Mouse (Mus musculus) liver, postnatal 0 days (tissue): ENCODE results near the gene Tmtc1. TPM values are rescaled to one million over a fixed set of nuclear protein-coding genes. Genes with fewer than 3 reads are reported as not detected.

Experiments
- ATAC-seq: fragments of 200-750 bp; cut with Nextera tagmentation; 2 replicates; pipeline ENCODE4 v1.8.0; 2017; ENCODE audit warnings: mild to moderate bottlenecking, moderate library complexity
- DNase-seq: peaks from one replicate; pipeline ENCODE4 v3.0.0-alpha.2; 2016
- H3K27ac ChIP-seq: fragments of 300-500 bp; sonication (generic); 2 replicates; pipeline ENCODE4 v1.5.1; 2014; ENCODE audit warnings: antibody characterized with exemption, moderate library complexity, mild to moderate bottlenecking, low read depth
- H3K27me3 ChIP-seq: fragments of 300-500 bp; sonication (generic); 2 replicates; pipeline ENCODE4 v1.6.1; 2014; ENCODE audit warnings: low read length, control low read depth, mixed read lengths; ENCODE audit not compliant: insufficient read depth
- H3K36me3 ChIP-seq: fragments of 300-500 bp; sonication (generic); replicated peaks from 2 replicates; pipeline ENCODE4 v1.6.1; 2014; ENCODE audit warnings: mild to moderate bottlenecking, control low read depth, low read length, moderate library complexity, mixed read lengths; ENCODE audit not compliant: insufficient read depth
- H3K4me1 ChIP-seq: fragments of 300-500 bp; sonication (generic); 2 replicates; pipeline ENCODE4 v1.6.1; 2014; ENCODE audit warnings: antibody characterized with exemption, mild to moderate bottlenecking, control low read depth; ENCODE audit not compliant: insufficient read depth
- H3K4me2 ChIP-seq: fragments of 300-500 bp; sonication (generic); 2 replicates; pipeline ENCODE4 v1.6.1; 2014; ENCODE audit warnings: low read depth, mild to moderate bottlenecking, low read length, moderate library complexity, mixed read lengths
- H3K4me3 ChIP-seq: fragments of 300-500 bp; sonication (generic); 2 replicates; pipeline ENCODE4 v1.5.1; 2014; ENCODE audit warnings: low read depth, low read length
- H3K9ac ChIP-seq: fragments of 300-500 bp; sonication (generic); replicated peaks from 2 replicates; pipeline ENCODE4 v1.6.1; 2014; ENCODE audit warnings: mild to moderate bottlenecking, moderate library complexity
- H3K9me3 ChIP-seq: fragments of 300-500 bp; sonication (generic); 2 replicates; pipeline ENCODE4 v1.6.1; 2016; ENCODE audit warnings: mild to moderate bottlenecking, control low read depth, low read length, mixed read lengths
- CTCF ChIP-seq: sonication (generic); IDR thresholded peaks from 2 replicates; pipeline ENCODE4 v1.5.1; 2016; ENCODE audit warnings: antibody characterized with exemption, low read depth
- EP300 ChIP-seq: IDR thresholded peaks from 2 replicates; pipeline ENCODE4 v1.6.1; 2016; ENCODE audit warnings: antibody characterized with exemption, low read depth, mild to moderate bottlenecking
- WGBS: fragments of 180-500 bp; shearing (Covaris S2); extraction: QIAGEN DNeasy Blood & Tissue Kit; methylation state at CpG from one replicate; pipeline ENCODE4 v1.1.7; 2014; ENCODE audit not compliant: insufficient replicate concordance; 5-methylcytosine and 5-hydroxymethylcytosine counted together
- polyA plus RNA-seq: library from polyadenylated mRNA; unstranded; fragments of >200 nt; fragmentation: Nextera tagmentation; extraction: Ambion mirVana; gene quantifications from 2 replicates; pipeline ENCODE4 v1.2.1, GENCODE M21; 2015

The Tmtc1 gene
- polyA plus RNA-seq, 1 experiment from 2014 or later: 0.12 TPM

GRCm38 (mm10) chr6:148406792-148407490 is 37.2 kb downstream of the Tmtc1 start:
- no peaks in the 10 kb centered on the region for H3K4me1 ChIP-seq
- WGBS: 63% methylated on average over 2 of the region's 2 CpGs
- DNase-seq: no peak
- TF ChIP-seq EP300: no peak
- no peak for TF ChIP-seq CTCF
- H3K27me3 ChIP-seq: no peaks in the 10 kb centered on the region
- no peaks in the 10 kb centered on the region for H3K9me3 ChIP-seq
- H3K4me3 ChIP-seq: no peak overlapping the region
- H3K27ac ChIP-seq: no peak overlapping the region
- no peaks in the 10 kb centered on the region for H3K36me3 ChIP-seq
- no peak overlapping the region for H3K4me2 ChIP-seq
- ATAC-seq: no peak
- H3K9ac ChIP-seq: no peak overlapping the region

GRCm38 (mm10) chr6:148405599-148405998 is 38.6 kb downstream of the Tmtc1 start:
- H3K27me3 ChIP-seq: no peaks in the 10 kb centered on the region
- WGBS: 41% methylated on average over 2 of the region's 2 CpGs
- no peak for DNase-seq

GRCm38 (mm10) chr6:148404500-148404899 is 39.7 kb downstream of the Tmtc1 start:
- ATAC-seq: no peak

More at GRCm38 (mm10) chr6:148405599-148405998, 38.6 kb downstream of the Tmtc1 start:
- ATAC-seq: no peak
- no peak overlapping the region for H3K9ac ChIP-seq
- no peaks in the 10 kb centered on the region for H3K4me1 ChIP-seq
- no peaks in the 10 kb centered on the region for H3K36me3 ChIP-seq
- no peaks in the 10 kb centered on the region for H3K9me3 ChIP-seq
- no peak overlapping the region for H3K4me3 ChIP-seq
- no peak overlapping the region for H3K27ac ChIP-seq
- no peak for TF ChIP-seq EP300
- no peak for TF ChIP-seq CTCF
- H3K4me2 ChIP-seq: no peak overlapping the region

GRCm38 (mm10) chr6:148403761-148404160 is 40.4 kb downstream of the Tmtc1 start:
- no peaks in the 10 kb centered on the region for H3K27me3 ChIP-seq
- no peaks in the 10 kb centered on the region for H3K36me3 ChIP-seq
- ATAC-seq (no peak), DNase-seq (no peak)
- H3K4me1 ChIP-seq: no peaks in the 10 kb centered on the region
- TF ChIP-seq CTCF (no peak), EP300 (no peak)
- 68% methylated on average over 3 of the region's 3 CpGs for WGBS
- no peak overlapping the region for H3K4me2 ChIP-seq
- no peak overlapping the region for H3K9ac ChIP-seq
- H3K9me3 ChIP-seq: no peaks in the 10 kb centered on the region
- no peak overlapping the region for H3K4me3 ChIP-seq
- no peak overlapping the region for H3K27ac ChIP-seq

More at GRCm38 (mm10) chr6:148404500-148404899, 39.7 kb downstream of the Tmtc1 start:
- Histone ChIP-seq H3K27ac (no peak overlapping the region), H3K4me2 (no peak overlapping the region), H3K9me3 (no peaks in the 10 kb centered on the region), H3K4me3 (no peak overlapping the region), H3K4me1 (no peaks in the 10 kb centered on the region), H3K9ac (no peak overlapping the region), H3K36me3 (no peaks in the 10 kb centered on the region), H3K27me3 (no peaks in the 10 kb centered on the region)
- WGBS: 33% methylated on average over 1 of the region's 1 CpGs
- TF ChIP-seq CTCF (no peak), EP300 (no peak)
- DNase-seq: no peak

- TF ChIP-seq CTCF: no peak
- no peak for TF ChIP-seq EP300
- no peak for ATAC-seq
- no peak for DNase-seq
- no peak overlapping the region for H3K4me3 ChIP-seq
- H3K27me3 ChIP-seq: no peaks in the 10 kb centered on the region
- H3K27ac ChIP-seq: no peak overlapping the region
- H3K4me2 ChIP-seq: no peak overlapping the region
- H3K9me3 ChIP-seq: no peaks in the 10 kb centered on the region
- H3K9ac ChIP-seq: no peak overlapping the region
- 76% methylated on average over 6 of the region's 6 CpGs for WGBS
- no peaks in the 10 kb centered on the region for H3K36me3 ChIP-seq
- H3K4me1 ChIP-seq: no peaks in the 10 kb centered on the region
Observed at GRCm38 (mm10) chr6:148401031-148401430, 43.2 kb downstream of the Tmtc1 start.

GRCm38 (mm10) chr6:148399541-148399940 is 44.6 kb downstream of the Tmtc1 start:
- 80% methylated on average over 2 of the region's 2 CpGs for WGBS
- no peak for TF ChIP-seq EP300
- no peak for TF ChIP-seq CTCF
- no peak for ATAC-seq

GRCm38 (mm10) chr6:148398888-148399287 is 45.3 kb downstream of the Tmtc1 start:
- no peaks in the 10 kb centered on the region for H3K27me3 ChIP-seq
- WGBS: 77% methylated on average over 2 of the region's 2 CpGs
- no peaks in the 10 kb centered on the region for H3K36me3 ChIP-seq
- no peak overlapping the region for H3K27ac ChIP-seq
- TF ChIP-seq CTCF: no peak
- TF ChIP-seq EP300: no peak
- no peak overlapping the region for H3K4me2 ChIP-seq
- no peaks in the 10 kb centered on the region for H3K4me1 ChIP-seq
- DNase-seq: no peak
- no peak for ATAC-seq
- H3K4me3 ChIP-seq: no peak overlapping the region
- H3K9me3 ChIP-seq: no peaks in the 10 kb centered on the region
- H3K9ac ChIP-seq: no peak overlapping the region

More at GRCm38 (mm10) chr6:148399541-148399940, 44.6 kb downstream of the Tmtc1 start:
- no peak for DNase-seq
- H3K4me2 ChIP-seq: no peak overlapping the region
- H3K9ac ChIP-seq: no peak overlapping the region
- no peaks in the 10 kb centered on the region for H3K36me3 ChIP-seq
- no peaks in the 10 kb centered on the region for H3K9me3 ChIP-seq
- H3K4me3 ChIP-seq: no peak overlapping the region
- no peaks in the 10 kb centered on the region for H3K27me3 ChIP-seq
- H3K4me1 ChIP-seq: no peaks in the 10 kb centered on the region
- H3K27ac ChIP-seq: no peak overlapping the region
